Mouse (Mus musculus) liver, adult 10 weeks (tissue): Measurements from ENCODE around the gene Calhm2. TPM values are rescaled to one million over a fixed set of nuclear protein-coding genes. Genes with fewer than 3 reads are reported as not detected.

ENCODE experiments used
- polyA plus RNA-seq: library from polyadenylated mRNA; stranded (reverse); fragments of 350-450 nt; fragmentation: Illumina TruSeq; extraction: RNeasy Lipid Tissue Mini Kit (QIAGEN cat#74804); gene quantifications from one replicate; pipeline ENCODE4 v1.2.3, GENCODE M21; 2014; ENCODE audit warnings: low read depth, low replicate concordance

The Calhm2 gene
- polyA plus RNA-seq: 0.24 TPM

DNA sequence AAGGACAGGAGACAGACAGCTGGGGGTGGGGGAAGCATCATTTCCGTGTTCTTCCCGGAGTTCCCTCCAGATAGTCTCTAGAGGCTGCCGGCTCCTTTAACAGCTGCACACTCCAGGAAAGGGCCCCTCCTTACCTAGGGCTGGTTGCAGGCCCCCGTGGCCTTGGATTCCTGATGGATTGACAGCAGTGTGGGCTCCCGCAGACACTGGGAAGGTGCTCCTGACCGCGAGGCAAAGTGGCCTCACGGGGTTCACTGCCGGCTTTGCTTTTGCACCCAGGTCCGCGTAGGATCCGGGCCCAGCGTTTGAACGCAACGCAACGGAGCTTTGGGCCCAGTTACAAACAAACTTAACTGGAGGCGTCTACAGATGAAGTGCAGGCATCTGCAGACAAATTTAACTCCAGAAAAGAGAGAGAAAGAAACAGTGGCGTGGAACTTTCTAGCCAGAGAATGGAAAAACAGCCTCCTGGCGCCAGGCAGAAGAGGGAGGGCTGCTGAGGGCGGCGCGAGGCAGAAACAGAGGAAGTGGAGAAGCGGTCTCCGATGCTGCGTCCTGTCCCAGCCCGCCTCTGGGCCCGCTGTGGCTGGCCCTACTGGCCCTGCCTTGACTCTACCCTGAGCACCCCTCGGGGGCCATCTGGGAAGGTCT, at the start of gene Calhm2:
Gene Calhm2, minus strand, starts transcription at position 524 of the 651 bp plus-strand sequence.

DNA sequence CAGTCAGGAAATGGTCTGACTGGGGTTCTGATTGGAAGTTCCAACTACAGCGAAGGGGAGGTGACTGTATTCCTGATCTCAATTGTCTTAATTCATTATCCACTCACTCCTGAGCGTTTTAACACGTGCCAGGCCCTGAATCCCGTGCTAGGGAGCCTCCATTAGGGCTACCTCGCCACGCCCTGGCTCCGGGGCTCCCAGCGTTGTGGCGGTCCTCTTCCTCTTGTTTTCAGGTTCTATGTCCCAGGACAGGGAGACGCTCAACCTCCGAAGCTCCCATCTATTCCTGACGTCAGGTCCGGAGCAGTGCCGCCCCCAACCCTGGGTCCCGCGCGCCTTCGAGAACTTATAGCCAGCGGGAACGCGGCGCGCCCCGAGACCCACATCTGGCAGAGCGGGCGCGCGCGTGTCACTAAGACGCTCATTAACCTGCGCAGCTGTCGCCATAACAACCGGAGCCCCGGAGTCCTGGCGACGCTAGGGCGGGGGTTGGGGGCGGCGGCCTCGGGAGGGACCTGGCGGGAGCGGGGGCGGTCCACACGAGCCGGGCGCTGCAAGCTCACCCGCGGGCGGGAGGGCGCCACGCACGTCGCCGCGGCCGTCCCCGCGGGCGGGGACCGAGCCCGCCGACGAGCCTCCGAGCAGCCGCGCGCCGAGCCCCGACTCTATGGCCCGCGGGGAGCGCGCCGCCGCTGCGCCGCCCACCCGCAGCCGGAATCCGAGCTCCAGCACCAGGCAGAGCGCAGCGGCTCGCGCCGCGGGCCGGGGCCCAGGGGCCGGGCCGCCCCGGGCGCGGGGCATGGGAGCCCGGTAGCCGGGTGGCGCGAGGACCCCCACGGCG, 40.6 kb upstream of the Calhm2 start, which contains the start of gene Neurl1a:
Gene Neurl1a, plus strand, starts transcription at position 390 of the 841 bp plus-strand sequence.

DNA sequence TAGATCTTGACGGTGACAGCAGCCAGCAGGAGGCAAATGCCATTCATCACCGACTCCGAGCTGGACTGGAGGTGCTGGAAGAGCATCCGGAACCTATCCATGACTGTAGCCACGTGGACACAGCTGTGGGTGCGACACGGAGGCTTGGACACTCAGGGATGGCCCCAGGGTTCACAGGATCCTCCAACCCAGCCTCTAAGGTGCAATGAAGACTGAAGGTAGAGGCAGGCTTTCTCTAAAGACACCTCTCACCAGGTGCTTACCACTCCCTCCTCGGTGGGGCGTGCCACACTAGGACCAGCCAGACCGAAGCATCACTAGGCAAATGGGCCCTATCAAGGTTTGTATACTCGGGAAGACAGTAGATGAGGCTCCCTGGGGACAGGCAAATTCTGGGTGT, 19.6 kb upstream of the Calhm2 start, which contains the start of gene Calhm3:
Gene Calhm3, minus strand, starts transcription at position 101 of the 400 bp plus-strand sequence.

DNA sequence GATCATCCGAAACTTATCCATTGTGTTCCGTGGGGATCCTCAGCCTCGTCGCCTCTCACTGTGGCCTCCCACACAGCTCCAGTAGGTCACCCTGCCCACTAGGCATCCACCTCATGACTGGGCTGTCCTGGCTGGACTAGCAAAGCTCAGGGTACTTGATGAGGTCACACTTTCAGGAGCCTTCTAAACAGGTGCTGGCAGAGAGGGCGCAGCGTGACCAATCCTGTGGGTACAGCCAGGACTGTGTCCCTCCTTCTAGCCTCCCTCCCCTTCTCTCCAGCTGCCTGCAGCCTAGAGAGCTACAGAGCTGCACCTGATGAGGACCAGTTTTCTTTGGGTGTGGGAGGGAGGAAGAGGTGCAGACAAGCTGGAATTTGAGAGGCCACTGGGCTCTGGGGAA, 6.1 kb upstream of the Calhm2 start, which contains the start of gene Calhm1:
Gene Calhm1, minus strand, starts transcription at position 101 of the 400 bp plus-strand sequence.

DNA sequence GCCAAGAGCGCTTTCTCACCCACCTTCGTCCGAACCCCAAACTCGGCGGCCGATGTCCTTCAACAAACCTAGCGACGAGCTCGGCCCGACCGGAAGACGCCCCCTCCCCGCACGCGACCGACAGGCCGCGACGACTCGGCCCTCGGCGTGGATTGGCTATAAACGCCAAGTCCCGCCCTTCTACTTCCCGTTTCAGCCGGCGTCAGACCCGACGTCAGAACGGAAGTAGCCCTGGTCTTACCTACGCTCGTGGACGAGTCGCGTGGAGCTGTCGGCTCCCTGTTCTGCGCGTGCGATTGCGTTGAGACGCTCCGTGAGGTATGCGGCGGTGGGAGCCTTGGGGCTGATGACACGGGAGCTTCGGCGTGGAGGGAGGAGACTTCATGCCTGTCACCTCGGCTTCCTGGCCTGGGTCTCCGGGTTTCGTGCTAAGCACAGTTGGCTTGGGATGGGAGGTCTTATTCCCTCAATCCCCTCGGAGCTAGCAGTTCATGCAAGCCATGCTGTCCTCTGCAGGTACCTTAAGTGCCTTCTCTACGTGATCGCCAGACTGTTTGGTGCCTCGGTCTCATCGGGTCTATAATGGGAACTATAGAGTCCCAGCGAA, 47.4 kb downstream of the Calhm2 start, which contains the start of the genes Usmg5 and Pdcd11:
Gene Usmg5, minus strand, starts transcription at position 98 of the 607 bp plus-strand sequence.
Gene Pdcd11, plus strand, starts transcription at position 219 of the 607 bp plus-strand sequence.

DNA sequence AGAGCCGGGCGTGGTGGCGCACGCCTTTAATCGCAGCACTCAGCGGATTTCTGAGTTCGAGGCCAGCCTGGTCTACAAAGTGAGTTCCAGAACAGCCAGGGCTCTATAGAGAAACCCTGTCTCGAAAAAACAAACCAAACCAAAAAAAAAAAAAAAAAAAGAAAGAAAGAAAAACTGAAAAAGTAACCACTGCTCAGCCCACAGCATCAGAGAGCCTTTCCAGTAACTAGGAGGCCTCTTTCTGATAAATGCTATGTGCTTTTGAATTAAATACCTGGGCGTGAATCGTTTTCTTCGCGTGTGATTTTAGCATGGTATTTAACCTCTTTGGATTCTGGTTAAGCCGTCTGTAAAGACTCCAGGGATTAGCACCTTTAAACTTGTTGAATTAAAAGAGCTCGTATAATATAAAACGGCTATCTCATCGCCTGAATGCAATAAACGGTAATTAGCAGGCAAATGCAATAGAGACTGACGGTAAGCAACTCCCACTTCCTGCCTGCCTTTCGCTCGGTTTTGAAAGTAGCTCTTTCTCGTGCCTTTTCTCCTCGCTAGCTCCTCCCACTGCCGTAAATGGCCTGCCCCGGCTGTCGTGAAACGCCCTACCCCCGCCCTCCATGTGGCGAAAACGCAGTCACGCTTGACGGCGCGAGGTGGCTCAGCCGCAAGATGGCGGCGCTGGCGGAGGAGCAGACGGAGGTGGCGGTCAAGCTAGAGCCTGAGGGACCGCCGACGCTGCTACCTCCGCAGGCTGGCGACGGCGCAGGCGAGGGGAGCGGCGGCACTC, 70.8 kb downstream of the Calhm2 start, which contains the start of gene Taf5:
Gene Taf5, plus strand, starts transcription at position 651 of the 787 bp plus-strand sequence.

Other genes starting within 250 kb of the Calhm2 start
- gene Ina, start 123.6 kb downstream of the Calhm2 start, polyA plus RNA-seq: not detected
- 19.8 TPM for gene Nt5c2, start 123.1 kb downstream of the Calhm2 start, polyA plus RNA-seq
- 13.2 TPM for gene Pcgf6, start 87.4 kb downstream of the Calhm2 start, polyA plus RNA-seq
- gene Taf5, start 70.5 kb downstream of the Calhm2 start, polyA plus RNA-seq: 4.6 TPM
- gene Usmg5, start 47.6 kb downstream of the Calhm2 start, polyA plus RNA-seq: 1,353 TPM
- 1.1 TPM for gene Pdcd11, start 47.5 kb downstream of the Calhm2 start, polyA plus RNA-seq
- gene Calhm1, start 6.0 kb upstream of the Calhm2 start, polyA plus RNA-seq: not detected
- gene Calhm3, start 19.5 kb upstream of the Calhm2 start, polyA plus RNA-seq: not detected
- gene Neurl1a, start 40.5 kb upstream of the Calhm2 start, polyA plus RNA-seq: not detected